Mouse (Mus musculus) erythroblast, embryonic 14.5 days (primary cell): ENCODE results near the gene Gm49601.

Source experiments
- GATA1 ChIP-seq: IDR thresholded peaks from 2 replicates; pipeline ENCODE4 v1.6.1; 2012; ENCODE audit warnings: low read length, inconsistent platforms, mixed read lengths
- TAL1 ChIP-seq: IDR thresholded peaks from 3 replicates; pipeline ENCODE4 v1.6.1; 2012; ENCODE audit warnings: low read length, inconsistent platforms, mixed read lengths

- TF ChIP-seq GATA1 (no peak), TAL1 (no peak)
These were observed 16.1 kb upstream of the Gm49601 start for GRCm38 (mm10) chr16:18642291-18642690.
